Comparison of ENCODE assay signal across 8 mouse cellular contexts in the genomic region with DNA sequence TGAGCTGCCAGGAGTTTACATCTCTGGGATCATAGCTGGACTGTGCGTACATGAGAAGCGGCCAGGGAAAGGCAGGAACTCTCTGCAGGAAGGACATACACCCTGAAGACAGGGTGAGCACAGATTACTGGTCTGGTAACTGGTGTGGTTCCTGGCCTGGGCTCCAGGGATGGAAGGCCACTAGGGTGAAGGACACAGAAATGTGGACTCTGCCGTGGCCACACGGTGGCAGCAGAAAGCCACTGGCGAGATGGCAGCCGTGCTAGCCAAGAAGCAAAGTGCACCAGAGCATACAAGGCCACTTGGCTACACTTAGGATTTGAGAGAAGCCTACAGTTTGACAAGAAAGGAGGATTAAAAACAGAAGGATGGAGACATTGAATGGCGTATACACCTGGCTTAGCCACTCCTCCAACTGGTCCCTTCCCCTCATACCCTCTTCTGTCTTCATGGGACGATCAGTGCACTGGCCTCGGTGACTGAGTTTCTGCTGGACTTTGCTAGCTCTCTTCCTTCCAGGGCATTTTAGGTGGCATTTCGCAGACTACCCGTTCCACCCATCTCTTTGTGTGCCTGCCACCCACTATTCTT.
DNase-seq lines count a peak whose midpoint lies in the region; ATAC-seq and TF ChIP-seq lines count a peak whose summit lies in the region.

No protein-coding gene starts in this region.

- H3K4me3 ChIP-seq in G1E (ENCODE audit: low read depth, low read length), result no peak overlapping the region
- H3K4me3 ChIP-seq in forebrain, embryonic 16.5 days (replicated peaks; ENCODE audit: low read length), result no peak overlapping the region

- peak; percentile 64 for TF ChIP-seq CTCF in G1E (IDR thresholded peaks at IDR 0.05; ENCODE audit: low read depth, low read length)

- no peak; the same call in 1 of the 2 replicates for ATAC-seq in G1E (ENCODE audit: extremely low read depth, insufficient number of reproducible peaks, low FRiP score, poor library complexity, severe bottlenecking)
- ATAC-seq in forebrain, embryonic 16.5 days, result peak; percentile 66
- peak; percentile 91 to 94 for ATAC-seq in hematopoietic stem cell, adult 5-6 weeks (replicated peaks in 1 of 2; ENCODE audit: insufficient read depth in 1 of 2, low FRiP score in 2 of 2, low TSS enrichment in 1 of 2, low read depth in 1 of 2, poor library complexity in 2 of 2, severe bottlenecking in 2 of 2)

- DNase-seq in G1E (ENCODE audit: low spot score), result peak; percentile 44
- peak; percentile 83 for DNase-seq in cerebellum, adult 18-20 months
- peak; percentile 45 to 65 for DNase-seq in layer of hippocampus, postnatal 14 days (ENCODE audit: low spot score in 2 of 2)
- DNase-seq in lung, postnatal 36 days, result peak; percentile 77
- peak; percentile 50 for DNase-seq in retina, postnatal 7 days (ENCODE audit: low read depth, low spot score)
- peak; percentile 76 for DNase-seq in urinary bladder, postnatal 14 days (ENCODE audit: low spot score)

- H3K4me2 ChIP-seq in forebrain, embryonic 16.5 days (ENCODE audit: low read length), result no peak overlapping the region

- no peaks in the 10 kb centered on the region for H3K36me3 ChIP-seq in G1E (replicated peaks)
- H3K36me3 ChIP-seq in forebrain, embryonic 16.5 days (ENCODE audit: control insufficient read depth, insufficient read depth), result no peaks in the 10 kb centered on the region

- H3K9ac ChIP-seq in forebrain, embryonic 16.5 days (replicated peaks; ENCODE audit: low read depth, low read length), result no peak overlapping the region

- H3K27ac ChIP-seq in forebrain, embryonic 16.5 days (ENCODE audit: low read length), result no peak overlapping the region

- H3K9me3 ChIP-seq in G1E (replicated peaks), result no peaks in the 10 kb centered on the region
- no peaks in the 10 kb centered on the region for H3K9me3 ChIP-seq in forebrain, embryonic 16.5 days (ENCODE audit: control insufficient read depth, low read length)

- WGBS in forebrain, embryonic 16.5 days, result 55% methylated on average over 11 of the region's 11 CpGs

- peaks cover 11% of the 10 kb centered on the region; the same call in 1 of the 2 replicates for H3K27me3 ChIP-seq in G1E (ENCODE audit: insufficient read depth, low read length)
- H3K27me3 ChIP-seq in forebrain, embryonic 16.5 days (replicated peaks; ENCODE audit: control insufficient read depth, insufficient read depth, low read length), result no peaks in the 10 kb centered on the region

- peaks cover 26% of the 10 kb centered on the region for H3K4me1 ChIP-seq in G1E (ENCODE audit: insufficient read depth, low read depth, low read length)
- no peaks in the 10 kb centered on the region for H3K4me1 ChIP-seq in forebrain, embryonic 16.5 days (replicated peaks; ENCODE audit: control insufficient read depth, insufficient read depth, low read length)
